Mouse (Mus musculus) heart, postnatal 0 days (tissue): ENCODE measurements around the gene Cutal. TPM values are rescaled to one million over a fixed set of nuclear protein-coding genes. Genes with fewer than 3 reads are reported as not detected.
A peak's percentile ranks its signal among the peaks of the same experiment; 100 is the strongest.

Experiments used
- ATAC-seq: fragments of 200-750 bp; cut with Nextera tagmentation; 2 replicates; pipeline ENCODE4 v1.8.0; 2017; ENCODE audit warnings: low read depth, moderate number of reproducible peaks, moderate library complexity; ENCODE audit not compliant: insufficient read depth
- DNase-seq: peaks from one replicate; pipeline ENCODE4 v3.0.0-alpha.2; 2016; ENCODE audit warnings: low spot score
- H3K27ac ChIP-seq: fragments of 300-500 bp; sonication (generic); 2 replicates; pipeline ENCODE4 v1.5.1; 2014; ENCODE audit warnings: low read depth, mild to moderate bottlenecking
- H3K27me3 ChIP-seq: fragments of 300-500 bp; sonication (generic); 2 replicates; pipeline ENCODE4 v1.6.1; 2014; ENCODE audit warnings: low read length, mixed read lengths; ENCODE audit not compliant: control insufficient read depth, insufficient read depth
- H3K36me3 ChIP-seq: fragments of 300-500 bp; sonication (generic); replicated peaks from 2 replicates; pipeline ENCODE4 v1.6.1; 2014; ENCODE audit warnings: low read length, mixed read lengths; ENCODE audit not compliant: control insufficient read depth, insufficient read depth
- H3K4me1 ChIP-seq: fragments of 300-500 bp; sonication (generic); 2 replicates; pipeline ENCODE4 v1.6.1; 2014; ENCODE audit warnings: antibody characterized with exemption; ENCODE audit not compliant: control insufficient read depth, insufficient read depth
- H3K4me2 ChIP-seq: fragments of 300-500 bp; sonication (generic); 2 replicates; pipeline ENCODE4 v1.6.1; 2014; ENCODE audit warnings: low read depth, mild to moderate bottlenecking, low read length, moderate library complexity
- H3K4me3 ChIP-seq: fragments of 300-500 bp; sonication (generic); 2 replicates; pipeline ENCODE4 v1.5.1; 2014; ENCODE audit warnings: low read depth, low read length
- H3K9ac ChIP-seq: fragments of 300-500 bp; sonication (generic); replicated peaks from 2 replicates; pipeline ENCODE4 v1.6.1; 2014; ENCODE audit warnings: low read depth, low read length, mixed read lengths
- H3K9me3 ChIP-seq: fragments of 300-500 bp; sonication (generic); replicated peaks from 2 replicates; pipeline ENCODE4 v1.6.1; 2016; ENCODE audit warnings: low read length; ENCODE audit not compliant: control insufficient read depth
- CTCF ChIP-seq: IDR thresholded peaks from 2 replicates; pipeline ENCODE4 v1.5.1; 2016; ENCODE audit warnings: antibody characterized with exemption, control low read depth, low read depth
- EP300 ChIP-seq: IDR thresholded peaks from 2 replicates; pipeline ENCODE4 v1.6.1; 2016; ENCODE audit warnings: antibody characterized with exemption, low read depth
- WGBS: fragments of 180-500 bp; shearing (Covaris S2); extraction: QIAGEN DNeasy Blood & Tissue Kit; methylation state at CpG from one replicate; pipeline ENCODE4 v1.1.7; 2014; 5-methylcytosine and 5-hydroxymethylcytosine counted together
- polyA plus RNA-seq: library from polyadenylated mRNA; unstranded; fragments of >200 nt; fragmentation: Nextera tagmentation; extraction: Ambion mirVana; gene quantifications from 2 replicates; pipeline ENCODE4 v1.2.1, GENCODE M21; 2015
- total RNA-seq: library from RNA; depleted of rRNA; stranded (reverse); fragments of >200 nt; gene quantifications from 2 replicates; pipeline ENCODE4 v1.2.3, GENCODE M21; 2014; ENCODE audit warnings: low replicate concordance; rRNA removed

The Cutal gene
- total and polyA plus RNA-seq, 2 experiments from 2014 or later, result 0.19 to 0.25 TPM

- Histone ChIP-seq H3K36me3 (no peaks in the 10 kb centered on the region), H3K9me3 (no peaks in the 10 kb centered on the region), H3K4me1 (peaks cover 19% of the 10 kb centered on the region), H3K9ac (no peak overlapping the region), H3K4me2 (peak overlapping the region; percentile 35; the same call in 1 of the 2 replicates), H3K27ac (peak overlapping the region; percentile 15; the same call in 1 of the 2 replicates), H3K4me3 (no peak overlapping the region), H3K27me3 (no peaks in the 10 kb centered on the region; the same call in 1 of the 2 replicates)
- ATAC-seq (peak; percentile 73), DNase-seq (peak; percentile 50)
- WGBS, result 27% methylated on average over 8 of the region's 8 CpGs
- TF ChIP-seq EP300 (no peak), CTCF (no peak)
Observed at GRCm38 (mm10) chr2:34938269-34939208, 64.3 kb downstream of the Cutal start.

DNA sequence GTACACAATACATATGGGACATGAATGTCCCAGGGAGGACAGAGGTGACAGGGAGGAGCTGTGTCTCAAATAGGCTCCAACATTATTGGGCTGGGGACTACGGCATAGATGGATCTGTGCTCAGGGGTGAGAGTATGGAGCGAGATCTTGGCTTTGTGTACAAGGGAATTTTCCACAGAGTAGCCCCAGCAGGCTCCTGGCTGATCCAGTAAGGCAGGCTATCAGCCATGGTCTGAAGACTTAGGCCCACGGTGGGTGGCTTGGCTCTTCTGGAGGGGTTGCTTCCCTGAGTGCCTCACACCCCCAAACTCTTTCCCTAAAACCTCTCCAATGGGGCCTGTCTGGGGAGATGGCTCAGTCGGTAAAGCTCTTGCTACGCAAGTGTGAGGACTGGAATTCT, 66.0 kb downstream of the Cutal start:
- TF ChIP-seq CTCF (no peak), EP300 (no peak)
- H3K27me3 ChIP-seq, result no peaks in the 10 kb centered on the region; the same call in 1 of the 2 replicates
- no peak overlapping the region for H3K4me3 ChIP-seq
- H3K4me1 ChIP-seq, result peaks cover 25% of the 10 kb centered on the region
- H3K9me3 ChIP-seq, result no peaks in the 10 kb centered on the region
- H3K9ac ChIP-seq, result no peak overlapping the region
- H3K27ac ChIP-seq, result no peak overlapping the region
- H3K4me2 ChIP-seq, result no peak overlapping the region
- ATAC-seq (no peak), DNase-seq (no peak)
- H3K36me3 ChIP-seq, result no peaks in the 10 kb centered on the region
- 72% methylated on average over 5 of the region's 5 CpGs for WGBS

- 54% methylated on average over 11 of the region's 11 CpGs for WGBS
Observed at GRCm38 (mm10) chr2:34941061-34941675, 67.0 kb downstream of the Cutal start.

More at GRCm38 (mm10) chr2:34941061-34941675, 67.0 kb downstream of the Cutal start:
- no peaks in the 10 kb centered on the region; the same call in 1 of the 2 replicates for H3K27me3 ChIP-seq
- ATAC-seq (no peak), DNase-seq (no peak)
- no peak overlapping the region for H3K9ac ChIP-seq
- peaks cover 26% of the 10 kb centered on the region for H3K4me1 ChIP-seq
- TF ChIP-seq CTCF (no peak), EP300 (no peak)
- H3K36me3 ChIP-seq, result no peaks in the 10 kb centered on the region
- H3K4me2 ChIP-seq, result no peak overlapping the region
- H3K4me3 ChIP-seq, result no peak overlapping the region
- H3K9me3 ChIP-seq, result no peaks in the 10 kb centered on the region
- H3K27ac ChIP-seq, result no peak overlapping the region

Other genes with a start within 250 kb of the Cutal start
- gene Gapvd1, start 119.2 kb upstream of the Cutal start, total RNA-seq, result 29.7 and 36.1 TPM in 2 replicates
- 34.1 and 43.4 TPM in 2 replicates for gene Gapvd1, start 119.2 kb upstream of the Cutal start, polyA plus RNA-seq
- gene Hspa5, start 102.4 kb upstream of the Cutal start, total RNA-seq, result 160 and 175 TPM in 2 replicates
- gene Hspa5, start 102.4 kb upstream of the Cutal start, polyA plus RNA-seq, result 348 and 437 TPM in 2 replicates
- gene Rabepk, start 74.5 kb upstream of the Cutal start, total RNA-seq, result 18.6 and 31.0 TPM in 2 replicates
- 20.1 and 22.1 TPM in 2 replicates for gene Rabepk, start 74.5 kb upstream of the Cutal start, polyA plus RNA-seq
- gene Fbxw2, start 48.1 kb upstream of the Cutal start, total RNA-seq, result 73.8 and 75.8 TPM in 2 replicates
- 51.9 and 52.3 TPM in 2 replicates for gene Fbxw2, start 48.1 kb upstream of the Cutal start, polyA plus RNA-seq
- not detected in 2 replicates for gene Gm34653, start 41.4 kb upstream of the Cutal start, total RNA-seq
- not detected in 2 replicates for gene Gm34653, start 41.4 kb upstream of the Cutal start, polyA plus RNA-seq
- gene Psmd5, start 572 bp downstream of the Cutal start, total RNA-seq, result 16.5 and 28.6 TPM in 2 replicates
- gene Psmd5, start 572 bp downstream of the Cutal start, polyA plus RNA-seq, result 37.2 and 37.9 TPM in 2 replicates
- 2.4 and 5.7 TPM in 2 replicates for gene Phf19, start 39.6 kb downstream of the Cutal start, total RNA-seq
- gene Phf19, start 39.6 kb downstream of the Cutal start, polyA plus RNA-seq, result 1.0 and 1.6 TPM in 2 replicates
- 0.23 and 0.73 TPM in 2 replicates for gene Traf1, start 87.4 kb downstream of the Cutal start, total RNA-seq
- gene Traf1, start 87.4 kb downstream of the Cutal start, polyA plus RNA-seq, result 1.1 TPM in 2 replicates
- gene Hc, start 187.0 kb downstream of the Cutal start, total RNA-seq, result 0.04 TPM in 1 of 2 replicates, not detected in the other
- gene Hc, start 187.0 kb downstream of the Cutal start, polyA plus RNA-seq, result 0.12 TPM in 1 of 2 replicates, not detected in the other
- 0.46 TPM in 1 of 2 replicates, not detected in the other for gene AI182371, start 227.1 kb downstream of the Cutal start, total RNA-seq
- 0.10 and 0.20 TPM in 2 replicates for gene AI182371, start 227.1 kb downstream of the Cutal start, polyA plus RNA-seq
- gene Cntrl, start 235.1 kb downstream of the Cutal start, total RNA-seq, result 5.8 and 17.7 TPM in 2 replicates
- gene Cntrl, start 235.1 kb downstream of the Cutal start, polyA plus RNA-seq, result 8.6 and 9.1 TPM in 2 replicates